Mouse (Mus musculus) layer of hippocampus, postnatal 25 days (tissue): Measurements from ENCODE around the gene Slc13a2. TPM values are rescaled to one million over a fixed set of nuclear protein-coding genes. Genes with fewer than 3 reads are reported as not detected.
A peak's percentile ranks its signal among the peaks of the same experiment; 100 is the strongest.

Experiments
- DNase-seq, 2 experiments: peaks; one replicate each; pipeline ENCODE4 v3.0.0; 2022; ENCODE audit warnings: mixed read lengths in 2 of 2, low spot score in 1 of 2; ENCODE audit errors: extremely low spot score in 1 of 2
- total RNA-seq, 2 experiments: library from RNA; stranded (reverse); gene quantifications; 2 replicates each; pipeline ENCODE4 v1.2.3; 2021

Gene Slc13a2
- total RNA-seq, 2 experiments from 2014 or later: not detected

DNA sequence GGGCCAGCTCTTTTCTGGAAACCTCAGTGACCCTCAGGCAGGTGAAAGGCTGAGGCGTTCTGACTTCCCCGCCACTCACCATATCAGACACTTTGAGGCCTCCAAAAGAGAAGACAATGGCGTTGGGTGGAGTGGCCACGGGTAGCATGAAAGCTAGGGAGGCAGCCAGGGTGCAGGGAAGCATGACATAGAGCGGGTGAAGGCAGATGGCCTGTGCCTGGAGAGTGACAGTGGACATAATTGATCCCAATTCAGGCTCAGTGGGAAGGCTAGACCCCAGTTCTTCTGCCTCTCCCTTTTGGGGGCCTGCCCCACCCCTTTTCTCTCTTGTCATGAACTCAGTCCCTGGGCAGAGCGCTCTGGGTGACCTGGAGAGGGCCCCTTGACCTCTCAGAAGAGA, 23.8 kb downstream of the Slc13a2 start:
- DNase-seq: no peak

DNA sequence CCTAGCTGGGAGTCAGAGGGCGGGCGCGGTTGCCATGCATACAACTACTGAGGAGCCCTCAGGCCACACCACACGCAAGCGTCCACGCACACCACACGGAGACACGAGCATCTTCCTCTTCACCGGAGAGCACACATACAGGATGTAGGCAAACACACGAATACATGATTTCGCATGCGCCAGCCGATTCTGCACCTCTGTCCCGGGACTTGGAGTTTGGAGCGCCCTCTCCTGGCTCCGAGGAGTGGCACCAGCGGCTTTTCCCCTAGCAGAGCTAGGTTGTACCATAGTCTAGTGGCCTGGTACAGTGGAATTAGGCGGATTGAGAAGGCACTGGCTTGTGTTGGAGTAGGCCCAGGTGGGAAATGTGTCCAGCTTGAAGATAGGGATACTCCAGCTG, 24.6 kb downstream of the Slc13a2 start:
- DNase-seq: peak in 1 of 2 experiments; percentile 61

DNA sequence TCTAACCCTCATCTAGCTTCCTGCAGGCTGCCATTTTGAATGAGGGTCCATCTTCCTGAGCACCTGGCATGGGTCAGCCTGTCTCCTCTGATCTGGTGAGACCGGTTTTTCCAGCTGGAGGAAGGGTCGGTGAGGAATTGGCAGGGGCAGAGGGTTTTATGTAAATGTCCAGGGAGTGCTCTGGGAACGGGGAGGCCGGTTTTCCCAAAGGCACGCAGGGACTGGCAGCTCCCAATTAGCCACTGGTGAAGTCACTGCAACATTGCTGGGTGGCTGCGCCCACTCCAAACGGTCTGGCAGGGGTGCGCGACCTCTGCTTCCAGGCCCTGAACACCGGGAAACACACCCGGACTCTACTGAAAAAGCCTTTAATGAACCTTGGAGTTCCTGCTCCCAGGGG, 25.1 kb downstream of the Slc13a2 start:
- DNase-seq: no peak

DNA sequence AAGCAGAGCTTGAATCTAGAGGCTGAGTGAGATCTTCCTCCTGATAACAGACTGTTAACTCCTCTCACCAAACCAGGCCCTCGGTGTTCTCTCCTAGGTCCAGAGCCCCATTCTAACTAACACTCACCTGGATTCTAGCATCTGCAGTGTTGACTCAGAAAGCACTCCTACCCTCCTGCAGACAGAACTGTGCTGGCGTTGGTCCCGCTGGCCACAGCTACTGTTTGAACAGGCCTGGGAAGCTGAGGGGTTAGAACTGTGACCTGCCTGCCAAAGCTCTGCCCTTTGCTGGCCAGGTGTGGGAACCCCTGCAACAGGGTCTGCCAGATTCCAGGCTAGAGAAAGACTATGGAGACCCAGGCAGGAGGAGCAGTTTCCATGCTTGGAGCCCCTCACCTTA, 29.3 kb downstream of the Slc13a2 start:
- no peak for DNase-seq

DNA sequence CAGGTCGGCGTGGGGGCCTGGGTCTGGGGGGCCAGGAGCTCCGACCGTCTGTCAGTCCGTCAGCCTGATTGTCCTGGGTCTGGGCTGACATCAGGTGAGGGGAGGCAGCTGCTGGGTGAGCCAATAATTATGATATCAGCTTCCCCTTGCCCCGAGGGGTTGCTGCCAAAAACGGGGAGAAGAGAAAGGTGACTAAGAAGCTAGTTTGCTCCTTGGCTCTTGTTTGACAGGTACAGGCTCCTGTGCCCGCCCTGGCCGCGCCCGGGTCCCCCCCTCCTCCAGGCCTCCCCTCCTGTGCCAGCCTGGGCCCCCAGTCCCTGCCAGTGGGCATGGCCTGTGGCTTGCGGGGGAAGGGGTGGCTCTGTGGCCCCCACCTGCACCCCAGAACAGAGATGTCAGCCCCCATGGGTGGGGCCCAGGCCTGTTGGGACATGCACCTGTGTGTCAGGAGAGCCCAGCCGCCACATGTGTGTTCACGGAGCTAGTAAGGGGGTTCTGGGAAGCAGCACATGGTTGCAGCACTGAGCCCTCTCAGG, 35.4 kb downstream of the Slc13a2 start, which contains the start of gene Foxn1:
Gene Foxn1 (minus strand): TSS at position 51 of the 536 bp plus-strand sequence.
- no peak for DNase-seq

DNA sequence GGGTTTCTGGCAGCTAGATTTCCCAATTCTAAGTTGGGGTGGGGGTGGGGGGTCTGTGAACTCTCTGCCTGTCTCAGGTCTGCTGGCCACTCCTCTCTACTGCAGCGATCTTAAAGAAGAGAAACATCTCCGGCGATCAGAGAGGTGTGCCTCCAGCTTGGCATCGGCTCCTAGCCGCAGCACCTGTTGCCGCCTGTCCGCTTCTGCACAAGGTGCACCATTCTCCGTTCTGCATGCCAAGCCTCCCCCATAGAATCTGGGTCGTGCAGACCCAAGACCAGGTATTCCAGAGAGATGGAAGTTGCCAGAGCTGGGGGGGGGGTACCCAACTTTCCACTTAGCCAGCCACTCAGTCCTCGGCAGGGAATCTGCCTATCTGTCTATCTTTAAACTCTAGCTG, 36.2 kb downstream of the Slc13a2 start:
- DNase-seq: no peak

DNA sequence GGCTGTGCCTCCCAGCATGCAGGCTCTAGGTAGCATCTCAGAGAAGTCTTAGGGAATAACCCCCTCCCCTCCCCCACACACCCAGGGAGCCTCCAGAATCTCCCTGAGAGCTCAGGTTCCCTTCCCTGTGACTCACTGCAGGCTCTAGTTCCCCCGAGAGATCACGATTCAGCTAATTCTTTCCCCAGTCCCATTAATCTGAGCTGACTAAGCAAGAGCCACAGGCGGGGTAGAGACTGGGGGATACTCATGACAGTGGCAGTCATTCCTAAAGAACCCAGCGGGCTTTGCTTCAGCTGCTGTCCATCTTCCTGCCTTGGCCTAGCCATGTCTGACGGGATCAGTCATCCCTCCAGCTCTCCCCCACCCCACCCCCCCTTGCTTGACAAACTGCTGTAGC, 39.3 kb downstream of the Slc13a2 start:
- DNase-seq: no peak

DNA sequence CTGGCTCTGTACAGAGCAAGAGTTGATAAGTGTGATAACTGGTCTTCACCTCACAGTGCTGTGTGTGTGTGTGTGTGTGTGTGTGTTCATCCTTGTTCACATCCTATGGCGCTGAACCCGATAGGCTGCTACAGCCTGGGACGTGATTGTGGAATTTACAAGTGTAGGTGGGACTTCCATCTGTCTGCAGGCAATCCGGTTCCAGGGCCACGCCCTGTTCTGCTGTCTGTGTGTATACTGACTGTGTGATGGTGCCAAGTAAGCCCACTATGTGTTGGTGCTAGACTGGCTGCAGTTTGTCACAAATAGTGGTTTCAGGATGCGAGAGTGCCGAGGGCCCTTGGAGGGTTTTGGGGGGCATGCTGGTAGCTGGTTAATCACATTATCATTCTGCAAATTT, 39.7 kb downstream of the Slc13a2 start:
- DNase-seq: no peak

DNA sequence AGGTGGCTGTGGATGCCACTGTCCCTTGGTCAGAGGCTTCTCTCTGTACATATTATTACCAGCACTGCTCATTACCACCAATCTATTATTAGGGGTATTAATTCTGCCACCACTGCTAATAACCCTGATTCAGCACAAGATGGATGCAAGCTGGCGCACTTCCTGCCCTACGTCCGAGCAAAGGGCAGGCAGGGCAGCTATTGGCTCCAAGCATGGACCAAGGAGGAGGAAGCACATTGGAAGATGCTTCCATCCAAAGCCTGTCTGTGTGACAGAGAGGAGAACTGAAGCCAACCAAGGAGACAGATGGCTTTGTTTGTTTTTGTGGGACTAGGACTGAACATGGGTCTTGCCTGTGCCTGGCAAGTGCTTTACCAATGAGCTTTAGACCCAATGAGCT, 41.0 kb downstream of the Slc13a2 start:
- no peak for DNase-seq

DNA sequence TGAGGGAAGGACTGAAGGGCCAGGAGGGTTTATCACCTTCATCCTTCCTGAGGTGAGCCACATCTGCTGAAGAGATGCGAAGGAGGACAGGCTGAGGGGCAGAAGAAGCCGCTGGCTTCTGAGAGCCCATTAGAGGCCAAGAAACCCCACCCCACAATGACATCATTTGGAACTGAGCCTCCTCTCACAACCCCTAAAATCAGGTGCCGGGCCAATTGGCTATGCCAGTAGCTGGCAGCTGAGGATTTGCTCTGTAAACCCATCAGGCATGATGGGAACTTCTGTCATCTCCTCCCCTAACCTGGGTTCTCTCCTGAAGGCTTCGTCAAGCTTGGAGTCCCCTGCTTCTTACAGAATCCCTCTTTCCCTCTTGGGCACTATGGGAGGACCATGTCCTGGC, 41.7 kb downstream of the Slc13a2 start:
- DNase-seq: no peak

DNA sequence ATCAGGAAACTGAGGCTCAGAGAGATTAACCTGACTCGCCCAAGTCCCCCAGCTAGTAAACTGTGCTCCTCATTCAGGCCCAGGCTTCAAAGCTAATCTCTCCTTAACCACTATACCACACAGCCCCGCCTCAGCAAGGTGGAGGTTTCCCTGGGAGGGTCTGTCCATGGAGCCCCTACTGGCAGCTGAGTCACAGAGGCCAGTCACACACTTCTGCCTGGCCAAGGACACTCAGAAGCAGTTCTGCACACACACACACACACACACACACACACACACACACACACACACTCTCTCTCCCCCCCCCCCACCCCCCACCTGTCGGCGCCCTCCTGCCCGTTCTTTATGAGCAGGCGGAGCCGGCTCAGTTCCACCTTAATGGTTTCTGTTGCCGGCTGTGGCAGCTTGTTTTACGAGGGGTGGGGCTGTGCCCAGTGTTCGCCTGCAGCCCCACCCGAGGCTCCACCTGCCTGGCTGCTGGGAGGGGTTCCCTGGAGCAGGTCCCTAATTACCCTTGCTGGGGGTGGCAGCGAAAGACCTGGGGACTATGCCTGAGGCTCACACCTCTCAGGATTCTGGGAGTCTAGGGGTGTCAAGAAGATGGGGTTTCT, 44.4 kb downstream of the Slc13a2 start:
- DNase-seq: no peak

DNA sequence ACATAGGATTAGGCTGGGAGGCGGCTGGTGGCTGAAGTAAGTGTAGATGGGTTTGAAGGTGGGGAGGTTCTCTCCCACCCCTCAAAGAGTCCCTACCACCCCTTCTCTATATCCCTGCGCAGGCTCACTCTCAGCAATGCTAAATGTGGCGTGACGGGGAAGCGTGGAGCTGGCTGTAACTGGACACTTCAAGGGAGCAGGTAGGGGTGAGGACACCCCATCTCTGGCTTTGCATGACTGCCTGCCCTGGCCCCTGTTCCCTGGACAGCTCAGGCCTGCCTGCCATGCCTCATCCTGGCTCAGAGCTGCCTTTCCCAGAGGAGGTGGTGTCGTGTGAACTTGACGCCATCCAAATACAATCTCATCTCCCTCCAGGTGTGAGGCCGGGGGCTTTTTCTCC, 47.9 kb downstream of the Slc13a2 start:
- DNase-seq: no peak

DNA sequence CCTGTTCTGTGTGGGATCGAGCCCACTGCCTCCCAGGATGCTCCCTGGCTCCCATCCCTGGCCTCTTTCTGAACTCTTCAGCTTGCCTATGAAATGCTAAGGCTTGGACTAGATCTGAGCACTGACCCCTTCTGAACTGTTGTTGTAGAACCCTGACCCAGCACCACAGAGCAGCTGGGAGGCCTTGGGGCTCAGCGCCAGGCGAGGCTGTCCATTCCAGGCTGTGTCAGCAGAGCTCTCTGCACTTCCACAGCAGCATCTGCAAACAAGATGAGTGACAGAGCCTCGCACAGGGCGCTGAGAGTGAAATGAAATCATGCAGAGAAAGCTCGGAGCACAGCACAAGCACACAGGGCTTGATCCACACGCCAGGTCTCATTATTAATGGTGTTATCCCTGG, 49.4 kb downstream of the Slc13a2 start:
- no peak for DNase-seq

DNA sequence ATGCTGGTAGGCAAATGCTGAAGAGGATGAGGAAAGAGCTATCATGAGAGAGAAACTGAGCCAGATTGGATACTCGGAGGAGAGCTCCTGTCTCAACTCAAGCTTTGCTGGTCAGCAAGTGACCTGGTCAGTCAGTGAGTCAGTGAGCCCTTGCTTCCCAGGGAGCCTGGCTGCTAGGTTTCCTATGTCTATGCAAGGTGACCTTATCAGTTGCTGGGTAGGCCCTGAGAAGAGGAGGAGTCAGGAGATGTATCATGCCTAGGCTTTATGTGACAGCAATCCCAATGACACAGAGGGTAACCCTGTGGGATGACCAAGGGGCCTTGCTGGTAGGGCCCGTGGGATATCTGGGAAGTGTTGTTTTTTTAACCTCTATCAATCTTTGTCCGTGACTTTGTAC, 49.9 kb downstream of the Slc13a2 start:
- no peak for DNase-seq

DNA sequence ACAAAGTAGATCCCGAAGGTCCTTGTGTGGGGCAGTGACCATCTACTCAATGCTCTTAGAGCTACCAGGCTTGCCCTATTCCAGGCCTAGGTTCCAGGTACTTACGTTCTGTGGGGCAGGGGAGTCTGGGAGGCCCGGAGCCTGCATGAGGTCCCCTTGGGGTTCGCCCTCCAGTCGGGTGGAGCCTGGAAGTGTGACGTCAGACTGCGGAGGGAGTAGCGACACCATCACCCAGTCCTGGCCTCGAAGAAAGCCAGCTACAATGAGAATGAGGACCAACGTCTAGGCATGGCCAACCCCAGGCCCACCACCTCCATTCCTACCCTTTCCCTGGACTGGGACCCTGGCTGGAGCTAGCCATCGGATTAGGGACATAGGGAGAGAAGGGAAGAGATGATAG, 50.3 kb downstream of the Slc13a2 start:
- DNase-seq: no peak

DNA sequence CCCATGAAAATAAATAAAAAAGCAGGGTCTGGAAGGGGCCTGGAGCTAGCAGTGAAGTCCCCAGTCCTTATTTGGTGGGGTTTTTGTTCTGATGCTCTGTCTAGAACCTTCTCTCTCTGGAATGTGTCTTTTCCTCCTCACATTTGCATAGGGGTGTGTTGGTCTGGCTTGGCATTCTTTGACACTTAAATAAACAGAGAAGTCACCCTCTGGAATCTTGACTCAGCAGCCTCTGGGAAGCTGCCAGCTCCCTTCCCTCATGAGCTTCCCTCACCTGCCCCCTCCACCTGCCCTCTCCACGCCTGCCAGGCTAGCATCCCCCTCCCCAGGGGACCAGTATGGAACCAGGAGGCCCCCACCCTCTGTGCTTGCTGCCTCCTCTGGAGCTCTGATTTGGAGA, 51.6 kb downstream of the Slc13a2 start:
- no peak for DNase-seq

DNA sequence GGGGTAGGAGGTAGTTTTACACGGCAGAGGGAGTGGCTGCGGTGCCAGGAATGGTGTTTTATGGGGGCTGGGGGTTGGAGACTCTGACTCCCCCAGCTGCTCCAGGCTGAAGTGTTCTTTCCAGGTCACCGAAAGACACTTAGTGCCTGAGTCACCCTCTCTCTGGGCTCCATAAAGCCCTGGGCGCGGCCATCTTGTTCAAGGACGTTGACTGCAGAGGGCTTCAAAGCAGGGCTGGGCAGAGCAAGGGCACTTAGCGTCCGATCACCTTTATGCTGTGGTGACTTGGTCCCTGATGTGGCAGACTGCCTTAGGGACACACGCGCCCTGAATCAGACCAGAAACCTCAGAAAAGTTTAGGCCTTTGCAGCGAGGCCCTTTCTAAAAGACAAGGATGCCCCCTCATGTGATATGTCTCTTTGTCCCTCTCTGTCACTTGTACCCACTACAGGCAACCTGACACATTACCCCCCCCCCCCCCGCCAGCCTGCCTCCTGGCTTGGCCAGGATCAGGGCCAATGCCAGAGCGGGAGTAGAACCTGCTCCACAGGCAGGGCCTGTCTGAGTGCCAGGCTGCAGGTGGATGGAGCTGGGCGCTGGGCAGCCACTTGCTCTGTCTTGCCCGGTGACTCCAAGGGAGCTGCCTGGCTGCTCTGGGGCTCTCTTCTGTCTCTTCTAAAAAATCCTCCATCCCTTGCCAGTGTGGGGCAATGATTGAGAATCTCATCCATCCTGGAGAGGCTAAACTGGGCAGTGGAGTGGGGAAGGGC, 54.4 kb downstream of the Slc13a2 start:
- DNase-seq: no peak

DNA sequence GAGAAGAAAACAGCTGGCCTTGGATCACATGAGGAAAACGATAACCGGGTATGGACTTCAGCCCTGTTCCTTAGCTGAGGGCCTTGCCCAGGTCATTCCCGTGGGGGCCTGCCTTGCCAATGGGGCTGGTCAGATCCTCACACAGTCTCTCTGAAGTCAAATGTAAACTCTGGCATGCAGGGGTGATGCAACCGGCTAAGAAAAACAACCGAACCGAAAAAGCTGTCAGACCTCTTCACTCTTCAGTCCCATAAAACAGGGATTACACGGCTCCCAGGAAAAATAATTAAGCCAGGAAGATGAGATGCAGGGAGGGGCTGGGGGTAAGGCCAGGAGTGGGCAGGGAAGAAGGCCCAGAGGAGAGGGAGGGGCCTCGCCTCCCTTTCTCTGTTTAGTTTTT, 57.9 kb downstream of the Slc13a2 start:
- DNase-seq: no peak

DNA sequence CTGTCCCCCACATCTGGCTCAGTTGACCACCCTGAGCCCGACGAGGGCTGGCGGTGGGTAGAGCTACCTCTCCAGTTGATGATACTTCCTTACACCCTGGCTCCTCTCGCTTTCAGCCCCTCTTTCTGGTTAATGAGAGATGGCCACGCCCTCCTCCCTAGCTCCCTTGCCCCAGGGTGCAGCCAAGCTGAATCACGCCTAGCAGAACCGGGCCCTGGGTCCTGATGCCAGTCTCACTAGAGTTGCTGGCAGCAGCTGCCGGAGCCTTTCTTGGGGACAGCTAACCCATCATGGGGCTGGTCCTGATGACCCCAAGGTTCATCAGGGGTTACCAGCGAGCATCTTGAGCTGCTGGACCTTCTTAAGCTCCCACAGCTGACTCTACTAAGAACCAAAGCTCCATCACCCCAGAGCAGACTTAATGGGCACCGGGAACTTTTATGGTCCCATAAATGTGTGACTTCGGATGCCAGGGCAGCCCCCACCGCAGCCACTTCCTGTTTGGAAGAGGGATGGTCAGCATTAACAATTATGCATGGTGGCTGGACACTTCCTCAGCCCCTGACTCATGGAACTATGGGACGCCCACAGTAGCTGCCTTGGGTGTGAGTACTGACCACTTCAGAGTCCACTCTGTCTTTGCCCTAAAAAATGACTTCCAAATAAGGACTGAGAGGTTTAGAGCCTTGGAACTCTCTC, 58.6 kb downstream of the Slc13a2 start:
- no peak for DNase-seq

DNA sequence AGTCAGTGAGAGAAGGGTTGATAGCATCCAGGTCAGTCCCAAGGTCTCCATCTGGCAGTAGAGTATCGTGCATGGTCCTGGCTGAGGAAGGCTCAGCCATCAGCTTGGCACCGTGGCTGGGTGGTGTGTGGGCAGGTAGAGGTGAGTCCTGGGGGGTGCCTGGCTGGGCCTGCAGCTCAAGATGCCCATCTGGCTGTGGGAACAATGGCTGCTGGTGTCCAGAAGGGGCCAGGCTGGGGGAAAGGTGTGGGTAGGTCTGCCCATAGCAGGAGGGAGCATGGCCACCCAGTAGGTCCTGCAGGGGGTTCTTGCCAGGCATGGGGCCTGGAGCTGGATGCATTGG, 61.3 kb downstream of the Slc13a2 start:
- no peak for DNase-seq

DNA sequence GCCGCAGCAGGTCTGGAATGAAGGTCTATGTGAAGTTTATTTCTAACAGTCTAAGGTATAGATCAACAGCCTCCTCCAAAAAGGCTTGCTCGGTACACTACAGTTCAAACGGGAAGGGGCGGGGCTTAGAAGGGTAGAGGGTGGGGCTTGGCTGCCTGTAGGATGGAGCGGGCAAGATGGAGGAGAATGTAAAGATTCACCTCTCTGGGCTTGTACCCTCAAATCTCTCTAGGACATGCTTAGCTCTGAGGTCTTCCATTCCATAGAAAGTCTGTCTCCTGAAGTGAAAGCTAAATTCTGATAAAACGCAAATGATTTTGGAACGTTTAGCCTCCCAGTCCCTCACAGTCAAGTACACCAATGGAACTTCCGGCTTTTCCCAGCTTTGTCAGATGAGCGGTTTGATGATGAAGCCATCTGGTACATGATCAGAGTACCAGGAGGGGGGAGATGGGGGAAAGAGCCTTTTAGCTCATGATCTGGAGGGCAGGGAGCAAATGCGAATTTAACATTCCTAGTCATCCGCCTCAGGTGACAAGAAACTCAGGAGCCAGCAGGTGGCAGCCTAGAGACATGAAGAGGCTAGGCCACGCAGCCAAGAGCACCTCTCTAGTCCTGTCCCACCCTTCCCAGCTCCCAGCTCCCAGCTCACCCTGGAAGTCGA, 61.8 kb downstream of the Slc13a2 start:
- peak; percentile 58 to 86 for DNase-seq
